Mouse (Mus musculus) stomach, postnatal 0 days (tissue): ENCODE data around the gene Kat14.

Experiments
- CTCF ChIP-seq: IDR thresholded peaks from 2 replicates; pipeline ENCODE4 v1.5.1; 2016; ENCODE audit warnings: antibody characterized with exemption, low read depth, mild to moderate bottlenecking, moderate library complexity
- EP300 ChIP-seq: optimal IDR thresholded peaks from 2 replicates; pipeline ENCODE3; 2016; ENCODE audit warnings: antibody characterized with exemption

- TF ChIP-seq EP300, result no peak
- TF ChIP-seq CTCF, result peak; percentile 94
Observed at GRCm38 (mm10) chr2:144452364-144453008, 83.7 kb downstream of the Kat14 start.
